Mouse (Mus musculus) mouse trophoblast stem cell (cell line): Measurements from ENCODE around the gene Jade1.

Experiments used
- in situ Hi-C, 2 experiments: fragments of 300-500 bp; cut with MseI, MboI; formaldehyde crosslinking; loops; 2 replicates in 1 of 2; 3 replicates in 1 of 2; pipeline ENCODE4 v1.15.1; 2025

Jade1 gene

GRCm38 (mm10) chr3:41575971-41576370, 20.4 kb downstream of the Jade1 start:
- in situ Hi-C loops: no loop called here

DNA sequence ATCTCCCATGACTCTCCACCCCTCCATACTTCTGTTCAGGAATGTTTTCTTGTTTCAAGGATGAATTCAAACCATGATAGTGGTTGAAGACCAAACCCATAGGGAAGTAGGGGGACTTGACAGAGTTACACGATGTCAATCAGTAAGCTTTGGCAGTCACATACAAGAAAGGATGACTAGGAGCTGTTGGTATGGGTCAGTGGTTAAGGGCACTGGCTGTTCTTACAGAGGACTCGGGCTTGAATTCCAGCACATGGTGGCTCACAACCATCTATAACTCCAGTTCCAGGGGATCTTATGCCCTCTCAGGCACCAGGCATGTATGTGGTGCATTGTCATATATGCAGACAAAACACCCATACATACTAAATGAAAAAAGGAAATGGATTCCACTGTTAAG, 21.7 kb downstream of the Jade1 start:
- in situ Hi-C loops: no loop called here

- in situ Hi-C loops: no loop called here
These were observed 24.3 kb downstream of the Jade1 start for GRCm38 (mm10) chr3:41579873-41580272.

DNA sequence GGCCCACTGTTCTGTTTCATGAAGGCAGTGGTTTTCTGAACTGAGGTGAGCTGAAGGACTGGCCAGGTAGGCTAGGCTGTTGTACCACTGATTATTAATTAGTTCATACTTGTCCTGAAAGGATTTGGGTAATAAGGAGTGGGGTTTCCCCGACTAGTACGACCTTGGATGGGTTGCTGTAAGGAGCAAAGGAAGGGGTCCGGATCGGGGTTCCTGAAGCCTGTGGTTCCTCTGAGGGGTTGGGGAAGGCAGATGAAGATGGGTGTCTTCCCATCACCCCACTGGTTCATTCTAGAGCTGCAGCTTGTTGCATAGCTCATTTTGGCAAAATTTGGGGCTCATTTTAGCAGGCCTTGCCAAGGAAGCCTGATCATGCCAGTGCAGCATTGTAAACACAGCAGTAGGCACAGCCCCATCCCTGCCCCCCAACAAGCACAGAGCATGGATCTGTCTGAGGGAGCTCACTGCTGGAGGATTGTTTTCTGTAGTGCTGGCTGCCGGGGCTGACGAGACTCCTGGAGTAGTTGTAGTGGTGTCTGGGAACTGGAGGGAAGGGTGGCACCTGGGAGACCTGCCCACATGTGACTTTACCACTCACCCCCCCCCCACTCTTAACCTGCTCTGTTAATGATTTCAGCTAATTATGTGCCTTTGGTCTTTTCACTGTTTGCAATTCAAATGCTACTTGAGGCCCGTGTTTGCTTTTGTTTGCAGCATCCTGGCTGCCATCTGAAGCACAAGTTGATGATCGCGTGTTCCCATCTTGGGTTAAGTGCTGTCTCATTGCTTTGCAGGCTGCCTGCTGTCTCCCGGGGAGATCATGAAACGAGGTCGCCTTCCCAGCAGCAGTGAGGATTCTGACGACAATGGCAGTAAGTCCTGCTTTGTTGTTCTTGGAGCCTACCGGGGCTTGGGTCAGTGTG, 25.1 kb downstream of the Jade1 start:
- in situ Hi-C loops: no loop called here

DNA sequence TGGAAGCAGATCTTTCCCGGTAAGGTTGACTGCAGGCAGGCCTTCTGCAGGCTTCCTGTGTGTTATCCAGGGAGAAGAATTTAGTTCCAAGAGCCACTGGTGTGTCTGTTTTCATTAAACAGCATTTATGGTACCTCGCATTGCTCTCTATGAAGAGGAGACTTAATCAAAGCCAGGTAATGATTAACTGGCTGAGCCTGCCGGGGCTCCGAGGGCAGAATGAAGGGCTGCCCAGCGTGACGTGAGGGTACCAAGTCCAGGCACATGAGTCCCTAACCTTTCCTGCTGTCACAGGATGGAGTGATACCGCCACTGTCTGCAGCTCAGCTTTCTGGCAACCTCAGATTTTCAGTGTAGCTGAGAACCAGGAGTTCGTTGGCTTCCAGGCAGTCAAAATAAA, 25.9 kb downstream of the Jade1 start:
- in situ Hi-C loops: no loop called here

GRCm38 (mm10) chr3:41582256-41582655, 26.7 kb downstream of the Jade1 start:
- in situ Hi-C loops: no loop called here

DNA sequence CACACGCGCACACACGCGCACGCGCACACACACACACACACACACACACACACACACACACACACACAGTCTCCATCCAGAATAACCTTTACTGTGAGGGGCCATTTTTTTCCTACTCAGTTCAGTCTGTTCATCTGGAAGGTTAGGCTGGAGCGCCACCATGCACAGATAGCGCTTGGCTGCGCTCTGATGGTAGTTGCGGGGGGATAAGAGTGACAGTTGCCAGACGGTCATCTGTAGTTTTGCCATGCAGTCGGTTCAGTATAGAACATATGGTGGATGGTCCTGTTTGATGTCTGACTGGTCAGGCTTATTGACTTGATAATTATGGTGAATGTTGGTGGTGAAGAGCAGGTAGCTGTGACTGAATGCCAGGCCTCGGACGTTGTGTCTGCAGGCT, 27.6 kb downstream of the Jade1 start:
- in situ Hi-C loops: no loop called here

GRCm38 (mm10) chr3:41583621-41584020, 28.1 kb downstream of the Jade1 start:
- in situ Hi-C loops: no loop called here

- in situ Hi-C loops: no loop called here
These were observed 30.0 kb downstream of the Jade1 start for GRCm38 (mm10) chr3:41585548-41585947.

DNA sequence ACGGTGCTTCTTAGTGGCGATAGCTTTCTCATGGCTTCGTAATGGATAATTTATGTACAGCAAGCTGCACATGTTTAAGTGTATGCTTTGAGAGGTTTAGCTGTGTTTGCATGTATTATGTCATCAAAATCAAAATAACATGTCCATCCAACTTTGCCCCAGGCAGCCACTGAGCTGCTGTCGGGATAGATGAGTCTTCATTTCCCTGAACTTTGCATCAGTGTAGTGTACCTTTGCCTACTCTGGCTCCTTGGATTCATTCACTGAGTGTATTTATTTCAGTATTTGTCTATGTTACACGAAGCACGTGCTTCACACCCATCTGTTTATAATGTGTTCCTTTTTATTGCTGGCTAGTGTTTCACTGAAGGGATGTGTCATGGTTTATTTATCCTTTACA, 30.8 kb downstream of the Jade1 start:
- in situ Hi-C loops: no loop called here

DNA sequence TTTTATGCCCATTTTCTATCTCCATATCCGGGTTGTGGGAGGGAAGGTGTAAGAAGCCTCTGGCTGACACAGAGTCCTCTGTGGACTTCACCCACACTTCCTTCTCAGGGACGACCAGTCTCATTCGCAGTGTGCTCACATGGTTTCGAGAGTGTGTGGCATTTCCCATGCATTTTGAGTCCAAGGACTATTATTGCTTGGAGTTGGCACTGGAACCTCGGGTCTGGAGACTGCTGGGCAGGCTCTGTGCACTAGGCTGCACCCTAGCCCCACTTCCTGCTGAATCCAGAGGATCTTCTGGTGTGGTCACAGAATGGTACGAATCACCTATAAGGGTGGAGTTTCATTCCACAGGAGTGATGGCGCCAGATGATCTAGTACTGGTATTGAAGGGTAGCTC, 31.4 kb downstream of the Jade1 start:
- in situ Hi-C loops: no loop called here

DNA sequence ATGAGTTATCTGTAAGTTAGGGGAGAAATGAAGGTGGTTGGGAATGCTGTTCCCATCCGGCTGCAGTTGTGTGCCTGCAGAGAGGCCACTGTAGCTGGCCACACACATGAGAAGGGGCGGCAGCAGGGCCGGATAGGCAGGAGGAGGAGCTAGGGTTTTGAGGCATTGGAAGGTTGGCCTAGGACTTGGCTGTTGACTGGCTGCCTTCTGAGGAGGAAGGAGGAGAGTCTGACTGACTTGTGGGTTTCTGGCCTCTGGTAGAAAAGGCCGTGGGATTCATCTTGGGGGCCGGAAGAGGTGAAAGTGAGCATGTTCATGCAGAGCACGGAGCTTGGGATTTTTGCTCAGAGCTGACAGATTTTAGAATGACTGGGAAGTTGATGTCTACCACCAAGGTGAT, 32.1 kb downstream of the Jade1 start:
- in situ Hi-C loops: no loop called here

- in situ Hi-C loops: no loop called here
These were observed 33.0 kb downstream of the Jade1 start for GRCm38 (mm10) chr3:41588495-41588894.

DNA sequence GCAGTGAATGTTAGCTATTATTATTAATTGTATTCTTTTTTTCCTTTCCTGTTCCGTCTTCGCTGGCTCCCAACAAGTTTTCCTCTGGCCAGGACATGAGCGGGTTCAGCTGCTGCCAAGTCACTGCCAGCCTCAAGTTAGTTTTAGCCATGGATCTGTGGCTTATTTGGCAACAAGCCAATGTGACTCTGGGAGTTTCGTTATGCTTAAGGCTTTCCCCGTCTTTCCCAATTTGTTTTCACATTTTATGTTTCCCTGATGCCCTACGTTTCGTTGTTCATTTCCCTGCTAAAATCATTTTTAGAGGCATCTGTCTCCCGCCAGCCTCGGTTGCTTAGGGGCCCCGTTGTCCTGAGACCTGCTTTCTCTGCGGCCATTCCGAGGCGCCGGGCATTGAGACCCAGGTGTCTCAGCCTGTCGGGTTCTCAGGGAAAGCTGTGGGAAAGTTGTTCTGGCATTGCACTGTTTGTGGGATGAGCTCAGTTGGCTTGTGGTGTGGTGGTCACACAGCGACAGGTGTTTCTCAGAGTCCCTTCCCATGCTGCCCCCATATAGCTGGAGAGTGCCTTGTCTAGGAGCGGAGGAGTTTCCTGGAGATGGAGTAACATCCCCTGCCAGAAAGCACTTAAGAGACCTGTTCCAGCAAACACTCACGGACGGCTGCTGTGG, 33.8 kb downstream of the Jade1 start:
- in situ Hi-C loops: no loop called here

DNA sequence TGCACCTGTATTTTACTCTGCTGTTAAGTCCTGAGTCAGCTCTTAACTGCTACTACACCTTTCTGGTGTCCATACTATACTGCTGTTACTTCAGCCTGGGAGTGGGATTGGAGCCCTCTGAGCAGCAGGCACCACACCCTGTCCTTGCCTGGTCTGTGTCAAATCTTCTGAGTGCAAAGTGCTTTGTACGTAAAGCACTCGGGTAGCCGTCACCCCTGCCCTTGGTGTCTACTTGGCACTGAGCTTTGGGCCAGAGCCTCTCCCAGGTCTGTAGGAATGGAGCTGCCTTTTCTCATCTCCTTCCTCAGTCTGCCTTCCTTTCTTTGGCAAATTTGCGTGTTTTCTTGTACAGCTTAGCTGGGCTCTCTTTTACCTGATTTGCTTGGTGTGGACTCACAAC, 34.5 kb downstream of the Jade1 start:
- in situ Hi-C loops: no loop called here

DNA sequence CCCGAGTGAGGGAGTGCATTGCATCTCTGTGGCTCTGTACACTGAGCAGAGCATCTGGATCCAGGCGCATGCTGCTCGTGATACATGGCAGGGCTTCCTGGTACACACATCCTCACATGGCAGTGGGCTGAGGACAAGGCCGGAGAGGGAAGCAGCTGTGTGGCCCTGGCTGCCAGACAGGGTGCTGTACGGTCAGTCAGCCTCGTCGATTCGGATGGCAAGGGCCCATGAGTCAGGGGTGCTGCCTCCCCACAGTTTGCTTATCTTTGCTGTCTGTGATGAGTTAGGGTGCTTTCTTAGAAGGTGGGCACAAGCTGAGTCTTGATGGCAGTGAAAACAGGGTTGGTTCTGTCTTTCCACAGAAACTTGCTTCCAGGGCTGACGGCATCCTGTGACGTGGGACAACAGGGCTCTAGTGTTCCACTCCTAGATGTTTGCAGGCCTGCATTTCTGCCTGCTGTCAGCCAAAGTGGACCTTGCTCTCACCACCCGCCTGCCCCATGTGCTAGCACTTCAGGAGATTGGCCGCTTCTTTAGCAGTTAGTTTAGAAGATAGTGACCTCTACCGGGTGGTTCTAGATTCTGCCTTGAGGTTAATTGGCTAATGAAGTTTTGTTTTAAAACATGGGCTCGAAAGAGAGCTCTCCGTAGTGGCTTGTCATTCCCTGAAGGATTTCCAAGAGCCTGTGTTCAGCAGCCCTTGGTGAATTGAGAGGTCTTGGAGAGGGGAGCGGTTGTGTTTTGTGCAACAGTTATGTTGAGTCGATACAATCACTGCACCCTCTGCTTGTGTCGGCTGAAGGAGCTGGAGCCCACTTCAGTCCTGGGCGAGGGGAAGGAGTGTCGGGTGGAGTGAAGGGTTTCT, 35.4 kb downstream of the Jade1 start:
- in situ Hi-C loops: no loop called here

DNA sequence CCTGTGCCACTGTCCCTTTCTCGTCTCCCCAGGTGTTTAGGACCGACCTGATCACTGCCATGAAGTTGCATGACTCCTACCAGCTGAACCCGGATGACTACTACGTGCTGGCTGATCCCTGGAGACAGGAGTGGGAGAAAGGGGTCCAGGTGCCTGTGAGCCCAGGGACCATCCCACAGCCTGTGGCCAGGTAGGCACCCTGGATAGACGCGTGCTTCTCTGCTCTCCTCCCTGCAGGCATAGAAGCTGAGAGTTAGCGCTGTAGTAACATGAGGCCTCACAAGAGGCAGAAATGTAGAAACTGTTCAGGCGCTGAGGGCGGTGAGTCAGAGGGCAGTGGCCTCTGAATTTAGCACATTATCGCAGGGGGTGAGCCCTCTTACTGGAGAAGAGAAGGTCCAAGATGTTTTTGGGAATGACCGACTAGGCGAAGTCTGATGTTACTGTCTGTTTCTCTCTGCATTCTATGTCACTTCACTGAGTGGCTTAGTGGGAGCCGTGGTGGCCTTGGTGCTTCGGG, 36.2 kb downstream of the Jade1 start:
- in situ Hi-C loops: no loop called here

GRCm38 (mm10) chr3:41592805-41593204, 37.3 kb downstream of the Jade1 start:
- in situ Hi-C loops: no loop called here

GRCm38 (mm10) chr3:41594097-41594879, 38.8 kb downstream of the Jade1 start:
- in situ Hi-C loops: no loop called here

DNA sequence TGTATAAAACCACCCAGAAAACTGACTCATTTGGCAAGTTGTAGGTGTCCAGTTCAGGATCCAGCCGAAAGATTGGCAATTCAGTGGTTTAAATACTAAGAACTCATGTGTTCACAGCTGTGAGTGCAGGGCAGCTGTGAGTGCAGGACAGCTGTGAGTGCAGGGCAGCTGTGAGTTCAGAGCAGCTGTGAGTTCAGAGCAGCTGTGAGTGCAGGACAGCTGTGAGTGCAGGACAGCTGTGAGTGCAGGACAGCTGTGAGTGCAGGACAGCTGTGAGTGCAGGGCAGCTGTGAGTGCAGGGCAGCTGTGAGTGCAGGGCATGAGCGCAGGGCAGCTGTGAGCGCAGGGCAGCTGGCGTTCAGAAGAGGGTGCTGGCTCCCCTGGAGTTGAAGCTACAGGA, 39.5 kb downstream of the Jade1 start:
- in situ Hi-C loops: no loop called here

DNA sequence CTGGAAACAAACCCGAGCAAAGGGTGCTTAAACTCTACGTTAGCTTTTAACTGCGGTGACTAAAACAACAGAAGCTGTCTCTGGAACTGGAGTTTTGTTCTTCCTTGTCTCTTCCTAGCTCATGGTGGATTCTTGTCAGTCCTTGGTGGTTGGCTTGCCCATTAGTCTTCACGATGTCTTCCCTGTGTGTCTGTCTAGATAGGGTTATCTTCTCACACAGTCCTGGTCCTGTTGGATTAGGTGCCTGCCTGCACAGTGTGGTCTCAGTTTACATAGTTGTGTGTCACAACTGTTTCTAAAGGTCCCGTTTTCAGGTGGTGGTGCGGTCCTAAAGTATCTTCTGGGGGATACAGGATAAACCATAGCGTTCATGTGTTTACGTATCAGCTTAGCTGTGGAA, 41.5 kb downstream of the Jade1 start:
- in situ Hi-C loops: no loop called here
